Mouse (Mus musculus) liver, embryonic 11.5 days (tissue): Measurements from ENCODE around the gene Gamt. TPM values are rescaled to one million over a fixed set of nuclear protein-coding genes. Genes with fewer than 3 reads are reported as not detected.
"Not testable (repeated sequence)": the region's sequence is repeated elsewhere in the genome, so short reads cannot be mapped to it uniquely, and the experiment has no call there.

Experiments used
- ATAC-seq: fragments of 200-750 bp; cut with Nextera tagmentation; replicated peaks from 2 replicates; pipeline ENCODE4 v1.8.0; 2017; ENCODE audit warnings: moderate number of reproducible peaks, mild to moderate bottlenecking, moderate TSS enrichment, moderate library complexity; ENCODE audit not compliant: low FRiP score
- DNase-seq: peaks from one replicate; pipeline ENCODE4 v3.0.0-alpha.2; 2017; ENCODE audit warnings: low spot score
- H3K27ac ChIP-seq: fragments of 300-500 bp; sonication (generic); 2 replicates; pipeline ENCODE4 v1.5.1; 2014; ENCODE audit warnings: mild to moderate bottlenecking, low read depth, low read length, control low read depth
- H3K27me3 ChIP-seq: fragments of 300-500 bp; sonication (generic); replicated peaks from 2 replicates; pipeline ENCODE4 v1.6.1; 2014; ENCODE audit warnings: low read length, mixed read lengths; ENCODE audit not compliant: control insufficient read depth, insufficient read depth
- H3K36me3 ChIP-seq: fragments of 300-500 bp; sonication (generic); 2 replicates; pipeline ENCODE4 v1.6.1; 2014; ENCODE audit warnings: mild to moderate bottlenecking, low read length, moderate library complexity, mixed read lengths; ENCODE audit not compliant: control insufficient read depth, insufficient read depth
- H3K4me1 ChIP-seq: fragments of 300-500 bp; sonication (generic); replicated peaks from 2 replicates; pipeline ENCODE4 v1.6.1; 2014; ENCODE audit warnings: low read length, mixed read lengths; ENCODE audit not compliant: control insufficient read depth, insufficient read depth
- H3K4me2 ChIP-seq: fragments of 300-500 bp; sonication (generic); 2 replicates; pipeline ENCODE4 v1.6.1; 2014; ENCODE audit warnings: mild to moderate bottlenecking, control low read depth, moderate library complexity
- H3K4me3 ChIP-seq: fragments of 300-500 bp; sonication (generic); 2 replicates; pipeline ENCODE4 v1.5.1; 2014; ENCODE audit warnings: low read depth, low read length, control low read depth
- H3K9ac ChIP-seq: fragments of 300-500 bp; sonication (generic); 2 replicates; pipeline ENCODE4 v1.6.1; 2014; ENCODE audit warnings: low read depth, low read length, control low read depth
- H3K9me3 ChIP-seq: fragments of 300-500 bp; sonication (generic); 2 replicates; pipeline ENCODE4 v1.6.1; 2016; ENCODE audit warnings: low read length, inconsistent platforms, mixed read lengths; ENCODE audit not compliant: control insufficient read depth
- WGBS: fragments of 180-500 bp; shearing (Covaris S2); extraction: QIAGEN DNeasy Blood & Tissue Kit; methylation state at CpG from one replicate; pipeline ENCODE4 v1.1.7; 2014; 5-methylcytosine and 5-hydroxymethylcytosine counted together
- polyA plus RNA-seq: library from polyadenylated mRNA; unstranded; fragments of >200 nt; fragmentation: Nextera tagmentation; extraction: Ambion mirVana; gene quantifications from 2 replicates; pipeline ENCODE4 v1.2.1, GENCODE M21; 2014

Gamt gene
- polyA plus RNA-seq, 1 experiment from 2014 or later: 49.0 TPM

GRCm38 (mm10) chr10:80236145-80236825, 24.5 kb downstream of the Gamt start:
- ATAC-seq (no peak), DNase-seq (no peak)
- no peaks in the 10 kb centered on the region for H3K4me1 ChIP-seq
- H3K27me3 ChIP-seq: no peaks in the 10 kb centered on the region
- no peaks in the 10 kb centered on the region for H3K9me3 ChIP-seq
- H3K4me3 ChIP-seq: no peak overlapping the region
- peaks cover 81% of the 10 kb centered on the region for H3K36me3 ChIP-seq
- H3K9ac ChIP-seq: no peak overlapping the region
- H3K27ac ChIP-seq: no peak overlapping the region
- 92% methylated on average over 13 of the region's 13 CpGs for WGBS
- no peak overlapping the region for H3K4me2 ChIP-seq

- peak overlapping the region; percentile 96 for H3K27ac ChIP-seq
- peaks cover 23% of the 10 kb centered on the region for H3K36me3 ChIP-seq
- no peaks in the 10 kb centered on the region for H3K27me3 ChIP-seq
- peak overlapping the region; percentile 92 for H3K4me2 ChIP-seq
- H3K9ac ChIP-seq: peak overlapping the region; percentile 94
- ATAC-seq (no peak), DNase-seq (no peak)
- WGBS: 78% methylated on average over 15 of the region's 15 CpGs
- no peaks in the 10 kb centered on the region for H3K9me3 ChIP-seq
- H3K4me1 ChIP-seq: peaks cover 16% of the 10 kb centered on the region
- H3K4me3 ChIP-seq: peak overlapping the region; percentile 90
These were observed 32.7 kb downstream of the Gamt start for GRCm38 (mm10) chr10:80227877-80228775.

- Histone ChIP-seq H3K27me3 (no peaks in the 10 kb centered on the region), H3K4me1 (peaks cover 16% of the 10 kb centered on the region), H3K9ac (peak overlapping the region; percentile 94), H3K9me3 (no peaks in the 10 kb centered on the region), H3K4me3 (peak overlapping the region; percentile 90), H3K4me2 (peak overlapping the region; percentile 92), H3K36me3 (peaks cover 14% of the 10 kb centered on the region), H3K27ac (peak overlapping the region; percentile 96)
- 10% methylated on average over 10 of the region's 10 CpGs for WGBS
- ATAC-seq (peak; percentile 1; the same call in 1 of the 2 replicates), DNase-seq (no peak)
These were observed 33.7 kb downstream of the Gamt start for GRCm38 (mm10) chr10:80227166-80227539.

GRCm38 (mm10) chr10:80226416-80227165, 34.2 kb downstream of the Gamt start, which contains the start of gene Mum1:
Mum1 (plus strand) TSS chr10:80226434.
- Histone ChIP-seq H3K27me3 (no peaks in the 10 kb centered on the region), H3K4me1 (peaks cover 16% of the 10 kb centered on the region), H3K9me3 (no peaks in the 10 kb centered on the region), H3K9ac (peak within 1 kb of the TSS; percentile 94), H3K36me3 (peaks cover 14% of the 10 kb centered on the region), H3K27ac (peak within 1 kb of the TSS; percentile 96), H3K4me3 (peak within 1 kb of the TSS; percentile 90), H3K4me2 (peak within 1 kb of the TSS; percentile 92)
- WGBS: under 1% methylated on average over 61 of the region's 75 CpGs
- ATAC-seq (peak; percentile 99), DNase-seq (peak; percentile 99)

- H3K9me3 ChIP-seq: no peaks in the 10 kb centered on the region
- H3K4me2 ChIP-seq: peak overlapping the region; percentile 56
- H3K4me3 ChIP-seq: peak overlapping the region; percentile 90
- peaks cover 16% of the 10 kb centered on the region for H3K4me1 ChIP-seq
- DNase-seq (no peak), ATAC-seq (no peak)
- peak overlapping the region; percentile 32 for H3K9ac ChIP-seq
- peaks cover 14% of the 10 kb centered on the region for H3K36me3 ChIP-seq
- WGBS: 2% methylated on average over 14 of the region's 14 CpGs
- H3K27me3 ChIP-seq: no peaks in the 10 kb centered on the region
- 0 out of 2 replicates have a peak overlapping the region, but pooled peaks have one; percentile 17 for H3K27ac ChIP-seq
These were observed 34.8 kb downstream of the Gamt start for GRCm38 (mm10) chr10:80226071-80226415.

GRCm38 (mm10) chr10:80223137-80223536, 37.7 kb downstream of the Gamt start:
- H3K4me1 ChIP-seq: peaks cover 10% of the 10 kb centered on the region
- H3K9ac ChIP-seq, H3K27ac ChIP-seq, H3K9me3 ChIP-seq, H3K4me2 ChIP-seq, ATAC-seq, H3K27me3 ChIP-seq, H3K4me3 ChIP-seq, DNase-seq, H3K36me3 ChIP-seq: not testable (repeated sequence)
- WGBS: 31% methylated on average over 2 of the region's 2 CpGs

GRCm38 (mm10) chr10:80220676-80221075, 40.1 kb downstream of the Gamt start:
- H3K4me2 ChIP-seq: no peak overlapping the region
- DNase-seq (no peak), ATAC-seq (no peak)
- no peaks in the 10 kb centered on the region for H3K27me3 ChIP-seq
- H3K9me3 ChIP-seq: no peaks in the 10 kb centered on the region
- H3K36me3 ChIP-seq: no peaks in the 10 kb centered on the region
- H3K4me3 ChIP-seq: no peak overlapping the region
- 46% methylated on average over 9 of the region's 9 CpGs for WGBS
- no peaks in the 10 kb centered on the region for H3K4me1 ChIP-seq
- H3K27ac ChIP-seq: no peak overlapping the region
- H3K9ac ChIP-seq: no peak overlapping the region

- no peaks in the 10 kb centered on the region for H3K27me3 ChIP-seq
- no peak for DNase-seq
- no peak overlapping the region for H3K4me2 ChIP-seq
- H3K4me3 ChIP-seq: no peak overlapping the region
- no peaks in the 10 kb centered on the region for H3K4me1 ChIP-seq
- no peak for ATAC-seq
- 22% methylated on average over 16 of the region's 16 CpGs for WGBS
- no peaks in the 10 kb centered on the region for H3K9me3 ChIP-seq
- no peak overlapping the region for H3K9ac ChIP-seq
- H3K36me3 ChIP-seq: no peaks in the 10 kb centered on the region
- H3K27ac ChIP-seq: no peak overlapping the region
These were observed 45.6 kb downstream of the Gamt start for GRCm38 (mm10) chr10:80215048-80215772.
